Mouse (Mus musculus) left cerebral cortex, adult 8-10 months (tissue): Measurements from ENCODE around the gene Siah1a. TPM values are rescaled to one million over a fixed set of nuclear protein-coding genes. Genes with fewer than 3 reads are reported as not detected.

ENCODE experiments used
- DNase-seq, 2 experiments: peaks; one replicate each; pipeline ENCODE4 v3.0.0; 2022; ENCODE audit warnings: low spot score in 2 of 2
- total RNA-seq, 4 experiments: library from RNA; stranded (reverse); gene quantifications; 2 replicates each; pipeline ENCODE4 v1.2.4; 2022

Siah1a gene
- total RNA-seq, 4 experiments from 2014 or later, result 29.6 to 34.1 (median 31.4) TPM

GRCm38 (mm10) chr8:86744313-86745220, 1.2 kb downstream of the Siah1a start:
- no peak for DNase-seq

DNA sequence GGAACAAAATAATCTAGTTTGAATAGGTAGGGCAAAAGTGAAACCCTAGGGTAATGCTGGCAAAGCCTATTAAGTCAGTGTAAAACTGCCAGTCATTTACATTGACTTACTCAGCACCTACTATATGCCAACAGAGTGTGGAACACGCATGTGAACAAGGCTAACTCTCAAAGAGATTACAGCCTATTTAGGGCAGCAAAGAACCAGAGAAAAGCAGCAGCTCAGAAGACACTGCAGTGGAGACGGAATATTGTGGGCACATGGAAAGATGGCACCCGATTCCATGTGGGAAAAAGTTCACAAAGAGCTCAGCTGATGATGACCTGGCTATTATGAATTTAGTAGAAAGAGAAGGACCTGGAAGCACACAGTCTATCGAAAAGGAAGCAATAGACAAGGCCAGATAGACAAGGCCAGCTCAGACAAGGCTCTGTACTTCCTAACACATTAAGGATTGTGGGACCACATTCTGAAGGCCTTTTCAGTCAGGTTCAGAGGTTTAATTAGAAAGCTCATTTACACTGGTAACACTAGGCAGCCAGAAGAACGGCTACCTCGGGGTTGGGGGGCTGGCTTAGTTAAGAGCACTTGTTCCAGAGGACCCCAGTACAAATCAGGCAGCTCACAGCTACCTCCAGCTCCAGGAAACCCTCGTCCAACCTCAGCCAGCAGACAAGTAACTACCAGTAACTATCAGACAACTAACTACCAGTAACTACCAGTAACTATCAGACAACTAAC, 3.0 kb downstream of the Siah1a start:
- DNase-seq, result no peak

DNA sequence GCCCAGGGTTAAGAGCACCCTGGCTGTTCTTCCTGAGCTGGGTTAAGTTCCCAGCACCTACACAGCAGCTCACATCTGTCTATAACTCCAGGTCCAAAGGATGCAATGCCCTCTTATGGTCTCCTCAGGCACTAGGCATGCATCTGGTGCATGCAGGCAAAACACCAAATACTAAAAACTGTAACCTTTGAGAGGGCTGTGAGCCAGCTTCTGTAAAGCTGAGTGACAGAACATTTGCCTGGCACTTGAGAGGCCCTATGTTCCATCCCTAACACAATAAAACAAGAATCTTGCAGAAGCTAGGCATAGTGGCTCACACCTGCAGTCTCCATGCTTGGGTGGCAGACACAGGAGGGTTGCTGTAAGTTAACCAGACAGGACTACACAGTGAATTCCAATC, 4.1 kb downstream of the Siah1a start:
- DNase-seq, result no peak

DNA sequence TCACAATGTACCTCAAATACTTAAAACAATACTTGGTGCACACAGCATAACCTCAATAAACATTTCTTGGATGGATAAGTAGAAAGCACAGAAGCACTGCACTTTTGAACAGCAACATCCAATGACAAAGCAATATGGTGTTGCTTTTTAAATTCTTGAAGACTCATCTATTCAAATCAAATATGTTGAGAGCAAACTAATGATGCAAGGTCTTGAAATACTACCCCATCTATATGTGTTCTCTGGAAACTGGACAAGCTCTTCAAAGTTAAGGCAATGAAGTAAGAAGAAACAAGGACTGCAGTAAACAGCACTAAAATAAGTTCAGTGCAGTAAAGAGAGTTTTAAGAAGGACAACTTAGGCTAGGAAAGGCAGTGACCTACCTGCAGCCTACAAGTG, 4.8 kb downstream of the Siah1a start:
- no peak for DNase-seq

- no peak for DNase-seq
Measured at GRCm38 (mm10) chr8:86735446-86736111, 10.2 kb downstream of the Siah1a start.

GRCm38 (mm10) chr8:86734954-86735353, 10.8 kb downstream of the Siah1a start:
- no peak for DNase-seq

- DNase-seq, result no peak
Measured at GRCm38 (mm10) chr8:86734171-86734570, 11.6 kb downstream of the Siah1a start.

GRCm38 (mm10) chr8:86730860-86731259, 14.9 kb downstream of the Siah1a start:
- DNase-seq, result no peak

DNA sequence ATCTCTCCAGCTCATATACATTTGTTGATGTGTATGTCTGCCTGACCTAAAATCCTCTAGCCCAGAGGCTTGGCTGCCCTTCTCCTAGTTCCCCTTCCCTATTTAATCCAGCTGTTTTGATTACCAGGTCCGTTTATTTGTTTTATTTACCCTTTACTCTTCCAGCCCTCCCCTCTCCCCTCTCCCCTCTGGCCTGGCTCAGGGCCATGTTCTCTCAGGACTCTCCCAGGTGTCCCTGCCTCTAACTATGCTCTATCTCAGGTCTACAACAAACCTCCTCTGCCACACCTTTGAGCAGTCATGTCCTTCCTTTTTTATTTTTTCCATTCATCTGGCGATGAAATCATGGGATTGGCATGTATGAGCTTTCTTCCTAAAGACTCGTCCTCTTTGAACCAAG, 15.4 kb downstream of the Siah1a start:
- no peak for DNase-seq

DNA sequence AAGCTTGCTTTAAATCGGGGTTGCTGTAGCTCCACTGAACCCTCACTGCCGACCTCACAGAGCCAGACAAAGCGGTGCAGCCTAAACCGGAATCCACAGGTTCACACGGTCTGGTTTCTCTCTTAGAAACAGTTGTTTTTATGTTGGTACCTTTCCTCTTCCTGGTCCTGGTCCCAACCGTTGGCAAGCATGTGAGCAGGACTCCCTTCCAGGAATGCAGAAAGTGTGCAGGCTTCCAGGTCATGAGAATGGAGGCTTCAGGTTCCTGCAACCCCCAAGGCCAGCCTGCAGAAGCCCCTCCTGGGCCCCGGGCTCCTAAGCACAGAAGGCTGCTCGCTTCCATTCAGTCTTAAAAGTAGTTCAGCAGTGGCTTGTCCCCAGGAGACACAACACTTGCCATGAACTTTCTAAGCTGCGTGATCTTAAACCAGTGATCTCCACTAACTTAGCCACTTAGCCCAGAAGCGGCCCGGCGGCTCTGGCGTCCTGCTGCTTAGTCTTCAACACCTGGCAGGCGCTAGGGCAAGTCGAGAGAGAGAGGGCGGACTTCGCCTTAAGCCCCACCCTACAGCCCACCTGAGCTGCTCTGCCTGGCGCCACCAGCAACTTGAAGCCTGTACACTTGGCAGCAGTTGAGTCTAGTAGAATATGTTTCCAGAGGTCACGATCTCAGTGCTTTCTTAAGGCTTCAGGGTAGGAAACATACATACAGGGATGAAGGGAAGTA, 17.3 kb downstream of the Siah1a start:
- no peak for DNase-seq

- DNase-seq, result no peak
Measured at GRCm38 (mm10) chr8:86726959-86727358, 18.8 kb downstream of the Siah1a start.

DNA sequence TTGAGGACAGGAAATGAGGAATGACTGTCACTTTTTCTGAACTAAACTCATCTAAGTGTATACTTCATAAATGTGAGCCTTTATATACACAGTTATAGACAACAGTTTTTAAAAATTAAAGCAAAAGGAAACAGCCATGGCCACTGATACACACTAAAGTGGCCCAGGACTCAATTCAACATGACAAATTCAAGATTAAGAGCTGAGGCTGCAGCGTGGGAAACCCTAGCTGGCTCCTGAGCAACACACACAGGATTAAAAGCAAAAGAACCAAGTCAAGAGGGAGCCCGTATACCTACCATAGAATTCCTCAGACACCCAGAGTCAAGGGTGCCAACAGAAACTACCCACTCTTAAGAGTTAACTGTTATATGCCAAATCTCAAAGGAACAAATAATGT, 24.2 kb downstream of the Siah1a start:
- DNase-seq, result no peak

GRCm38 (mm10) chr8:86720756-86721459, 24.8 kb downstream of the Siah1a start:
- no peak for DNase-seq

DNA sequence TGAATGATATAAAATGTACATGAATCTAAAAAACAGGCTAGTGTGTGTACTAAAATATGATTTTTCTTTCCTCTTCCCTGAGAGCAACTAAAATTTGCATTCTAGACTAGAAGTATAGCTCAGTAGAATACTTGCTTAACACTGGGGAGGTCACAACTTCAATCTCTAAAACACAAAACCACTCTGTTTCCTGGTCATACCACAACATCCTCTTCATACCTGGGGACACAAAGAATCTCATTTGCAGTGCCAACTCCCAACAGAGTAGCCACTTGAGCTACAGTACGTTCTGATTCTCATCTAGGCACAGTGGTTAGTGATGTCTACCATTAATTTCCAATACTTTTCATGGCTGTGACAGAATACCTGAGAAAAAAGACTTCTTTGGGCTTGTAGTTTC, 26.4 kb downstream of the Siah1a start:
- DNase-seq, result no peak

- no peak for DNase-seq
Measured at GRCm38 (mm10) chr8:86718332-86718994, 27.3 kb downstream of the Siah1a start.

DNA sequence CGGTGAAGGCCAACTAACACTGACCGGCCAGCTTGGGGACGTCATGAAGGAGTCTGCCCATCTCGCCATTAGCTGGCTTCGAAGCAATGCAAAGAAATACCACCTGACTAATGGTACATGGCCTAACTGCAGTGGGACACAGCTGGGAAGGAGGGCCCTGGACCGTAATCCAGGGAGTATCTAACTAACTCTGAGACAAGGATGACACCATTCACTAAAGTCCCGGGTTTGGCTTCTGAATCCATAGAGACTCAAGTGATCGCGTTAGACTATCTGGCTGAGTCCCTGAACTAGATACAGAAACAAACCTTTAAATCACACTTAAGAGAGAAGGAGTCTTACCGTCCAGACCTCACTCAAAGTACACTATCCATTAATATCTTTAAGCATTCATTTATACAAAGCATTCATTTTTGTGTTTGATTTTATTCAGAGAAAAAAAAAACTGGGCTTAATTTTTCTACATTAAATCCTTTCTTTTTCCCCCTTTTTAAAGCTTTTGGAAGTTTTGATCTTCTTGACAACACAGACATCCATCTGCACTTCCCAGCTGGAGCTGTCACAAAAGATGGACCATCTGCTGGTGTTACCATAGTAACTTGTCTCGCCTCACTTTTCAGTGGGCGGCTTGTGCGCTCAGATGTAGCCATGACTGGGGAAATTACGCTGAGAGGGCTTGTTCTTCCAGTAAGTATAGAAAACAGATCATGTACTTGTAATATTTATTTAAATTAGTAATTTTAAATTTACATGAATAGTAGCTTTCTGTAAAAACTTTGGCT, 32.1 kb downstream of the Siah1a start:
- peak in 1 of 2 experiments; percentile 83 for DNase-seq

GRCm38 (mm10) chr8:86712594-86712993, 33.1 kb downstream of the Siah1a start:
- DNase-seq, result no peak

GRCm38 (mm10) chr8:86707873-86708272, 37.9 kb downstream of the Siah1a start:
- peak in 1 of 2 experiments; percentile 47 for DNase-seq

DNA sequence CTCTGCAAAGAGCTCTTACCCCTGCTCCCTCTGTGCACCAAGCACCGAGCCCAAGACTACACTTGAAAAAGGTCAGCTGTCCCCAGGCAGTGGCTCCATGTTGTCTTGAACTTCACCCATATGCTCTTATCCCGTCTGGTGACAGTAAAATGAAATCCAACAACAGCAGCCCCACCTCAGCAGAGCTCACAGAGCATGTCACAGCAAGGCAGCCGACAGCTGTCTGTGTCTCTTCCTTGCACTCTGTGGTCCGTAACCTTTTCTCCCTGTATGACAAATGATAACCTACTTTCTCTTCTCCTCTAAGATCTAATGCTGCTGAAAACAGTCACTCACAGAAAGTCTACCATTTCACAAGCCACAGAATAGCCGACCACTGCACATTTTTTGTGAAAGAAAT, 39.0 kb downstream of the Siah1a start:
- no peak for DNase-seq
